Mouse (Mus musculus) MEL (cell line): ENCODE measurements around the gene Brip1. TPM values are rescaled to one million over a fixed set of nuclear protein-coding genes. Genes with fewer than 3 reads are reported as not detected.

Experiments
- DNase-seq: peaks from one replicate; pipeline ENCODE4 v3.0.0; 2011; ENCODE audit warnings: low read depth, low spot score
- H3K27ac ChIP-seq: 2 replicates; pipeline ENCODE4 v1.5.1; 2012; ENCODE audit warnings: low read depth, mild to moderate bottlenecking, control low read depth, low read length, moderate library complexity; ENCODE audit not compliant: control insufficient read depth
- H3K27me3 ChIP-seq, 2 experiments: fragments of 150-350 bp in 1 of 2; sonication (generic) in 1 of 2; 2 replicates each; pipeline ENCODE4 v1.6.1; 2012; ENCODE audit warnings: low read length in 2 of 2, mild to moderate bottlenecking in 2 of 2, improper control_type of control experiment in 1 of 2, moderate library complexity in 1 of 2; ENCODE audit not compliant: insufficient read depth in 2 of 2, control insufficient read depth in 1 of 2
- H3K36me3 ChIP-seq, 2 experiments: 2 replicates each; pipeline ENCODE4 v1.6.1; 2012 to 2014; ENCODE audit warnings: low read length in 2 of 2, improper control_type of control experiment in 1 of 2, inconsistent platforms in 1 of 2, mild to moderate bottlenecking in 1 of 2; ENCODE audit not compliant: insufficient read depth in 2 of 2, control insufficient read depth in 1 of 2
- H3K4me1 ChIP-seq, 2 experiments: fragments of 150-350 bp in 1 of 2; sonication (generic) in 1 of 2; 2 replicates each; pipeline ENCODE4 v1.6.1; 2012; ENCODE audit warnings: low read length in 2 of 2, improper control_type of control experiment in 1 of 2, mild to moderate bottlenecking in 1 of 2; ENCODE audit not compliant: insufficient read depth in 2 of 2, control insufficient read depth in 1 of 2
- H3K4me3 ChIP-seq, 2 experiments: fragments of 150-350 bp in 1 of 2; sonication (generic) in 1 of 2; 2 replicates each; pipeline ENCODE4 v1.5.1; 2012; ENCODE audit warnings: low read depth in 2 of 2, low read length in 2 of 2, mild to moderate bottlenecking in 2 of 2, moderate library complexity in 2 of 2, control low read depth in 1 of 2, improper control_type of control experiment in 1 of 2; ENCODE audit not compliant: control insufficient read depth in 1 of 2, insufficient read depth in 1 of 2
- H3K79me2 ChIP-seq: 2 replicates; pipeline ENCODE4 v1.6.1; 2012; ENCODE audit warnings: mild to moderate bottlenecking, low read length, moderate library complexity; ENCODE audit not compliant: control insufficient read depth, poor library complexity, insufficient read depth
- H3K9ac ChIP-seq: 2 replicates; pipeline ENCODE4 v1.6.1; 2012; ENCODE audit warnings: low read depth, mild to moderate bottlenecking, control low read depth, low read length, moderate library complexity; ENCODE audit not compliant: control insufficient read depth, poor library complexity, severe bottlenecking
- H3K9me3 ChIP-seq: fragments of 150-350 bp; sonication (generic); replicated peaks from 2 replicates; pipeline ENCODE4 v1.6.1; 2012; ENCODE audit warnings: mild to moderate bottlenecking, low read length, improper control_type of control experiment, moderate library complexity; ENCODE audit not compliant: insufficient read depth
- CHD1 ChIP-seq: IDR thresholded peaks from 2 replicates; pipeline ENCODE4 v1.6.1; 2012; ENCODE audit warnings: low read depth, mild to moderate bottlenecking, inconsistent platforms, low read length, improper control_type of control experiment
- CHD2 ChIP-seq: IDR thresholded peaks from 2 replicates; pipeline ENCODE4 v1.6.1; 2011; ENCODE audit warnings: low read length, improper control_type of control experiment
- CTCF ChIP-seq, 3 experiments: IDR thresholded peaks in 2 of 3; conservative IDR thresholded peaks in 1 of 3; 2 replicates each; pipeline ENCODE4 v1.5.1; 2011 to 2012; ENCODE audit warnings: low read length in 3 of 3, low read depth in 2 of 3, mild to moderate bottlenecking in 2 of 3, improper control_type of control experiment in 1 of 3, inconsistent platforms in 1 of 3, mixed read lengths in 1 of 3, moderate library complexity in 1 of 3; ENCODE audit not compliant: control insufficient read depth in 1 of 3, insufficient read depth in 1 of 3, poor library complexity in 1 of 3, severe bottlenecking in 1 of 3
- E2F4 ChIP-seq: IDR thresholded peaks from 2 replicates; pipeline ENCODE4 v1.6.1; 2011; ENCODE audit warnings: low read depth, low read length, improper control_type of control experiment, borderline replicate concordance
- ELF1 ChIP-seq: IDR thresholded peaks from 2 replicates; pipeline ENCODE4 v1.6.1; 2014; ENCODE audit warnings: low read depth, mild to moderate bottlenecking, inconsistent platforms, low read length, improper control_type of control experiment, moderate library complexity
- ETS1 ChIP-seq: IDR thresholded peaks from 2 replicates; pipeline ENCODE4 v1.6.1; 2012; ENCODE audit warnings: low read depth, mild to moderate bottlenecking, inconsistent platforms, low read length, improper control_type of control experiment, moderate library complexity
- GABPA ChIP-seq: IDR thresholded peaks from 2 replicates; pipeline ENCODE4 v1.6.1; 2012; ENCODE audit warnings: low read depth, mild to moderate bottlenecking, inconsistent platforms, low read length, improper control_type of control experiment, moderate library complexity
- HCFC1 ChIP-seq: IDR thresholded peaks from 2 replicates; pipeline ENCODE4 v1.6.1; 2012; ENCODE audit warnings: low read depth, mild to moderate bottlenecking, inconsistent platforms, low read length, improper control_type of control experiment, moderate library complexity
- KAT2A ChIP-seq: conservative IDR thresholded peaks from 2 replicates; pipeline ENCODE4 v1.6.1; 2012; ENCODE audit warnings: low read depth, low read length, improper control_type of control experiment, inconsistent platforms
- MAX ChIP-seq: IDR thresholded peaks from 2 replicates; pipeline ENCODE4 v1.6.1; 2011; ENCODE audit warnings: low read length, improper control_type of control experiment
- MAZ ChIP-seq: IDR thresholded peaks from 2 replicates; pipeline ENCODE4 v1.6.1; 2012; ENCODE audit warnings: low read depth, mild to moderate bottlenecking, inconsistent platforms, low read length, improper control_type of control experiment
- MEF2A ChIP-seq: IDR thresholded peaks from 2 replicates; pipeline ENCODE4 v1.6.1; 2014; ENCODE audit warnings: low read depth, mild to moderate bottlenecking, inconsistent platforms, low read length, improper control_type of control experiment; ENCODE audit not compliant: poor library complexity, insufficient replicate concordance, severe bottlenecking; ENCODE audit errors: extremely low read depth
- MXI1 ChIP-seq: IDR thresholded peaks from 2 replicates; pipeline ENCODE4 v1.6.1; 2011; ENCODE audit warnings: mild to moderate bottlenecking, low read depth, low read length, improper control_type of control experiment
- MYB ChIP-seq: IDR thresholded peaks from 2 replicates; pipeline ENCODE4 v1.6.1; 2011; ENCODE audit warnings: mild to moderate bottlenecking, low read depth, low read length, improper control_type of control experiment
- NELFE ChIP-seq: IDR thresholded peaks from 2 replicates; pipeline ENCODE4 v1.6.1; 2011; ENCODE audit warnings: low read depth, low read length, improper control_type of control experiment
- NRF1 ChIP-seq: IDR thresholded peaks from 2 replicates; pipeline ENCODE4 v1.6.1; 2014; ENCODE audit warnings: low read depth, mild to moderate bottlenecking, inconsistent platforms, low read length, improper control_type of control experiment, moderate library complexity; ENCODE audit not compliant: poor library complexity, insufficient read depth, severe bottlenecking
- POLR2A ChIP-seq, 2 experiments: IDR thresholded peaks; 2 replicates each; pipeline ENCODE4 v1.6.1; 2011 to 2012; ENCODE audit warnings: low read length in 2 of 2, mild to moderate bottlenecking in 2 of 2, control low read depth in 1 of 2, improper control_type of control experiment in 1 of 2, low read depth in 1 of 2, moderate library complexity in 1 of 2; ENCODE audit not compliant: control insufficient read depth in 1 of 2, insufficient read depth in 1 of 2, poor library complexity in 1 of 2
- POLR2AphosphoS5 ChIP-seq: IDR thresholded peaks from 2 replicates; pipeline ENCODE4 v1.6.1; 2012; ENCODE audit warnings: low read depth, borderline replicate concordance, mild to moderate bottlenecking, inconsistent platforms, low read length, moderate library complexity, mixed read lengths
- RAD21 ChIP-seq: IDR thresholded peaks from 2 replicates; pipeline ENCODE4 v1.6.1; 2011; ENCODE audit warnings: mild to moderate bottlenecking, low read depth, low read length, improper control_type of control experiment
- RCOR1 ChIP-seq: IDR thresholded peaks from 2 replicates; pipeline ENCODE4 v1.6.1; 2012; ENCODE audit warnings: low read depth, mild to moderate bottlenecking, inconsistent platforms, low read length, improper control_type of control experiment
- SMC3 ChIP-seq: IDR thresholded peaks from 2 replicates; pipeline ENCODE4 v1.6.1; 2011; ENCODE audit warnings: low read depth, low read length, improper control_type of control experiment
- TAL1 ChIP-seq: IDR thresholded peaks from 2 replicates; pipeline ENCODE4 v1.6.1; 2012; ENCODE audit warnings: mild to moderate bottlenecking, inconsistent platforms, low read length, moderate library complexity, mixed read lengths
- TBP ChIP-seq: IDR thresholded peaks from 2 replicates; pipeline ENCODE4 v1.8.0; 2011; ENCODE audit warnings: low read depth, low read length, improper control_type of control experiment
- TCF12 ChIP-seq: IDR thresholded peaks from 2 replicates; pipeline ENCODE4 v1.6.1; 2014; ENCODE audit warnings: low read depth, mild to moderate bottlenecking, inconsistent platforms, low read length, improper control_type of control experiment, moderate library complexity
- UBTF ChIP-seq: IDR thresholded peaks from 2 replicates; pipeline ENCODE4 v1.6.1; 2012; ENCODE audit warnings: low read depth, mild to moderate bottlenecking, inconsistent platforms, low read length, improper control_type of control experiment, moderate library complexity, borderline replicate concordance; ENCODE audit not compliant: insufficient read depth
- USF1 ChIP-seq: IDR thresholded peaks from 2 replicates; pipeline ENCODE4 v1.6.1; 2014; ENCODE audit warnings: low read depth, mild to moderate bottlenecking, inconsistent platforms, low read length, improper control_type of control experiment, moderate library complexity
- USF2 ChIP-seq, 2 experiments: IDR thresholded peaks; 2 replicates each; pipeline ENCODE4 v1.6.1; 2011 to 2012; ENCODE audit warnings: improper control_type of control experiment in 2 of 2, low read length in 2 of 2, borderline replicate concordance in 1 of 2, inconsistent platforms in 1 of 2, low read depth in 1 of 2, mild to moderate bottlenecking in 1 of 2; ENCODE audit not compliant: insufficient read depth in 1 of 2
- ZC3H11A ChIP-seq: IDR thresholded peaks from 2 replicates; pipeline ENCODE4 v1.6.1; 2012; ENCODE audit warnings: low read depth, mild to moderate bottlenecking, inconsistent platforms, low read length, improper control_type of control experiment
- ZMIZ1 ChIP-seq: IDR thresholded peaks from 2 replicates; pipeline ENCODE4 v1.6.1; 2012; ENCODE audit warnings: low read depth, mild to moderate bottlenecking, inconsistent platforms, low read length, improper control_type of control experiment, moderate library complexity
- ZNF384 ChIP-seq: IDR thresholded peaks from 2 replicates; pipeline ENCODE4 v1.6.1; 2012; ENCODE audit warnings: low read depth, mild to moderate bottlenecking, inconsistent platforms, low read length, improper control_type of control experiment
- polyA plus RNA-seq, 2 experiments: library from polyadenylated mRNA; stranded (reverse) in 1 of 2; unstranded in 1 of 2; fragments of >175 nt in 1 of 2; fragments of >200 nt in 1 of 2; gene quantifications; 2 replicates each; pipeline versions ENCODE4 v1.2.1 to v1.2.4; 2012; ENCODE audit warnings: low replicate concordance in 2 of 2, low read depth in 1 of 2; ENCODE audit not compliant: insufficient read length in 2 of 2, insufficient read depth in 1 of 2, missing spikeins in 1 of 2
- total RNA-seq: library from RNA; depleted of rRNA; stranded (reverse); fragments of 300-350 nt; gene quantifications from 2 replicates; pipeline ENCODE4 v1.2.3, GENCODE M21; 2012

Brip1 gene
- total and polyA plus RNA-seq, 3 experiments, result 13.4 to 20.9 (median 14.9) TPM

DNA sequence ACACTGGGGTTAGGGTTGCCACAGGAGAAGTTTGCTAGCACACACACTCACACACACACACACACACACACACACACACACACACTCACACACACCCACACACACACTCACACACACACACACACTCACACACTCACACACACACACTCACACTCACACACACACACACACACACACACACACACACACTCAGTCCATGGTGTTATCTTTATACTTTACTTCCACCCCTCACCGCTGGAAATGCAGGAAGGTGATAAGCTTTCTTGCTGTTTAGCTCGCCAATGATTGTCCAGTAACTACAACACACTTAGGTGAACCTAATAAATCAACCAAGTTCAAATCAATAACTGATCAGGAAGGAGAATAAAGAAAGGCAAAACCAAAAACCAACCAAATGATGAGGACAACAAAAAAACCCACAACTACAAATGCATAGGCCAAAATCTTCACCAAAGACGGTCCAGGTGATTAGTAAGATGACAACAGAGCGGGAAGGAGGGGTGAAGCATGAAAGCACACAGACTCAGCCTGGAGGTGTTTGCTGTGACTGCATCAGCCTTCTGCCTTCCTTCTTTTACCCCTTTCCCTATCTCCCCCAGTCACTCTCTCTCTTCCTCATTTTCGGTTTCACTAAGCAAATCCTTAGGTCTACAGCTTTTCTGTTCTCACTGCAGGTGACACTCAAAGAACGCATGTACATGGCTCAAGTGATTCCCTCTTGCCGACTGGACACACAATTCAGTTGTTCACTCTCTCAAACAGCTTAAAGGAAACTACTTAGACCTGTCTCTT, 83.7 kb downstream of the Brip1 start (continued):
- TF ChIP-seq ETS1 (peak; percentile 43), HCFC1 (0 out of 2 replicates have a peak, but pooled peaks have one; percentile 39), CHD2 (no peak), NELFE (no peak), RAD21 (no peak), POLR2A (IDR thresholded peaks at IDR 0.05; ENCODE audit: control insufficient read depth in 1 of 2, insufficient read depth in 1 of 2, low read depth in 1 of 2, low read length in 2 of 2, poor library complexity in 1 of 2) (0 out of 4 replicates have a peak, but pooled peaks of 1 of the 2 experiments have one; percentile 19), MEF2A (no peak), USF1 (no peak), TCF12 (peak; percentile 92), ELF1 (no peak), MYB (no peak), MAZ (0 out of 2 replicates have a peak, but pooled peaks have one; percentile 35), TAL1 (peak; percentile 48), UBTF (no peak), USF2 (IDR thresholded peaks at IDR 0.05; ENCODE audit: borderline replicate concordance in 1 of 2, insufficient read depth in 1 of 2, low read depth in 1 of 2, low read length in 2 of 2) (no peak), ZNF384 (no peak), NRF1 (no peak), RCOR1 (peak; percentile 66; the same call in 1 of the 2 replicates), MXI1 (peak; percentile 42; the same call in 1 of the 2 replicates), CTCF (IDR thresholded peaks at IDR 0.05 in 2 of 3, conservative IDR thresholded peaks at IDR 0.05 in 1 of 3; ENCODE audit: control insufficient read depth in 1 of 3, insufficient read depth in 1 of 3, low read depth in 2 of 3, low read length in 3 of 3, poor library complexity in 1 of 3, severe bottlenecking in 1 of 3) (no peak), MAX (no peak; the same call in 1 of the 2 replicates)

DNA sequence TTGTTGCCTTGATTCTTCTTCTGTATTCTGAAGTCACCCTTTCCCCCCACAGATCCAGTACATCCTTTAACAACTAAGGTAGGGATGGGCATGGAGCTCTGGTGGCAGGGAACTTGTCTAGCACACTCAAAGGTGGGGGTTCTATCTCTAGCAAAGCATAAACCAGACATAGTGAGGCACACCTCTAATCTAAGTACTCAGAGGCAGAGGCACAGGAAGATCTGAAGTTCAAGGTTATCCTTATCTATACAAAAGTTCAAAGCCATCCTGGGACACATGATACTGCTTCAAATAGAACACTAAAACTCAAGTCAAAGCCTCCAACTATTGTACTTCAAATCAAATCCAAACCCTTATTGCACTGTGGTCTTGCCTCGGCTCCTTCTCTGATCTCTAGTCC, 85.0 kb downstream of the Brip1 start:
- H3K27ac ChIP-seq, result no peak overlapping the region
- H3K9ac ChIP-seq, result no peak overlapping the region
- H3K4me1 ChIP-seq, result peaks cover 15 to 25% of the 10 kb centered on the region in 2 experiments
- peaks cover 5 to 18% of the 10 kb centered on the region in 2 experiments; a peak in 2 of 4 replicates for H3K36me3 ChIP-seq
- no peak overlapping the region for H3K4me3 ChIP-seq
- DNase-seq, result peak; percentile 44
- no peaks in the 10 kb centered on the region for H3K9me3 ChIP-seq
- no peaks in the 10 kb centered on the region for H3K27me3 ChIP-seq
- no peaks in the 10 kb centered on the region for H3K79me2 ChIP-seq
- TF ChIP-seq RAD21 (no peak), GABPA (no peak), ZC3H11A (no peak), TAL1 (0 out of 2 replicates have a peak, but pooled peaks have one; percentile 13), CHD2 (no peak), SMC3 (no peak), MEF2A (no peak), UBTF (no peak), POLR2AphosphoS5 (no peak), NELFE (no peak), USF2 (IDR thresholded peaks at IDR 0.05; ENCODE audit: borderline replicate concordance in 1 of 2, insufficient read depth in 1 of 2, low read depth in 1 of 2, low read length in 2 of 2) (no peak), E2F4 (no peak), ZMIZ1 (no peak), TBP (no peak), NRF1 (no peak), MAX (no peak), CTCF (IDR thresholded peaks at IDR 0.05 in 2 of 3, conservative IDR thresholded peaks at IDR 0.05 in 1 of 3; ENCODE audit: control insufficient read depth in 1 of 3, insufficient read depth in 1 of 3, low read depth in 2 of 3, low read length in 3 of 3, poor library complexity in 1 of 3, severe bottlenecking in 1 of 3) (no peak), CHD1 (no peak), USF1 (no peak), KAT2A (no peak), HCFC1 (no peak), RCOR1 (peak; percentile 31; the same call in 1 of the 2 replicates)
